Mouse (Mus musculus) lung, postnatal 0 days (tissue): ENCODE data around the gene Fam155a.

ENCODE experiments used
- CTCF ChIP-seq: IDR thresholded peaks from 2 replicates; pipeline ENCODE4 v1.5.1; 2016; ENCODE audit warnings: antibody characterized with exemption, mild to moderate bottlenecking
- EP300 ChIP-seq: IDR thresholded peaks from 2 replicates; pipeline ENCODE4 v1.6.1; 2016; ENCODE audit warnings: antibody characterized with exemption, mild to moderate bottlenecking, control low read depth

- TF ChIP-seq CTCF (no peak), EP300 (no peak)
Observed at GRCm38 (mm10) chr8:9432635-9433372, 338.2 kb downstream of the Fam155a start.
